Mouse (Mus musculus): ENCODE results near the gene Thnsl2.

- TF ChIP-seq TAL1 (IDR thresholded peaks at IDR 0.05; ENCODE audit: low read length) (no peak), ELF1 (IDR thresholded peaks at IDR 0.05; ENCODE audit: low read depth, low read length) (no peak), CTCF (IDR thresholded peaks at IDR 0.05 in 2 of 3, conservative IDR thresholded peaks at IDR 0.05 in 1 of 3; ENCODE audit: control insufficient read depth in 1 of 3, insufficient read depth in 1 of 3, low read depth in 2 of 3, low read length in 3 of 3, poor library complexity in 1 of 3, severe bottlenecking in 1 of 3) (no peak), MEF2A (IDR thresholded peaks at IDR 0.05; ENCODE audit: extremely low read depth, insufficient replicate concordance, low read depth, low read length, poor library complexity, severe bottlenecking) (no peak), BHLHE40 (IDR thresholded peaks at IDR 0.05; ENCODE audit: borderline replicate concordance, low read depth, low read length) (no peak), POLR2A (IDR thresholded peaks at IDR 0.05; ENCODE audit: control insufficient read depth in 1 of 2, insufficient read depth in 1 of 2, low read depth in 1 of 2, low read length in 2 of 2, poor library complexity in 1 of 2) (no peak), USF1 (IDR thresholded peaks at IDR 0.05; ENCODE audit: low read depth, low read length) (no peak), EP300 (IDR thresholded peaks at IDR 0.05; ENCODE audit: low read depth in 1 of 2, low read length in 2 of 2) (no peak), GABPA (IDR thresholded peaks at IDR 0.05; ENCODE audit: low read depth, low read length) (no peak), GATA1 (IDR thresholded peaks at IDR 0.05; ENCODE audit: low read depth, low read length) (no peak), POLR2AphosphoS5 (IDR thresholded peaks at IDR 0.05; ENCODE audit: borderline replicate concordance, low read depth, low read length) (no peak), ZC3H11A (IDR thresholded peaks at IDR 0.05; ENCODE audit: low read depth, low read length) (no peak), HCFC1 (IDR thresholded peaks at IDR 0.05; ENCODE audit: low read depth, low read length) (no peak), JUND (IDR thresholded peaks at IDR 0.05; ENCODE audit: low read depth, low read length) (no peak)
Observed at GRCm38 (mm10) chr6:71096126-71096525, 48.1 kb downstream of the Thnsl2 start.

All from MEL (cell line).